Mouse (Mus musculus) heart, adult 8-10 months (tissue): ENCODE measurements at regions not wholly inside any gene's neighbourhood (a gene's known extent, or its start where the extent isn't known, plus 50 kb on each side); places are given as distances from the start of the nearest gene placed in this dataset.

Source experiments
- DNase-seq: peaks from one replicate; pipeline ENCODE4 v3.0.0; 2022; ENCODE audit warnings: low spot score

- DNase-seq: no peak
Measured at GRCm38 (mm10) chr10:23610485-23610884, 176.6 kb downstream of the Rps12 start.

GRCm38 (mm10) chr10:23610046-23610445, 177.0 kb downstream of the Rps12 start:
- no peak for DNase-seq

GRCm38 (mm10) chr10:23609270-23609914, 177.7 kb downstream of the Rps12 start:
- no peak for DNase-seq

DNA sequence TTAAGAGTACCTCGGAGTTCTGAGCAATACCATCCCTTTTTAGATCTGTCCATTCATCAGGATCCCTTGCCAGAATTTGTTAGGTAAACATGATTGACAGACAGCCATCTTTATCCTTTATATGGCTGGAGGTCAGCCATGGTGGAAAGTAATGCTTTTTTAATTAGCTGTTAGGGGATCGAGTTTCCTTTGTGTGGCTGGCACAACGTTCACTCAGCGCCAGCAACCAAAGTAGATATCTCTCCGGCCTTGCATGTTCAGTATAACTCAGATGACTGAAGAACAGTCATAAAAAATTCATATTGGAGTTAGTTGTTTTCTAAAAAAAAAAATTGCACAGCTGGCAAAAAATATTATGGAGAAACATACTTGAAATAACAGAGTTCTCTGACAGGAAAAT, 186.4 kb downstream of the Rps12 start:
- no peak for DNase-seq

DNA sequence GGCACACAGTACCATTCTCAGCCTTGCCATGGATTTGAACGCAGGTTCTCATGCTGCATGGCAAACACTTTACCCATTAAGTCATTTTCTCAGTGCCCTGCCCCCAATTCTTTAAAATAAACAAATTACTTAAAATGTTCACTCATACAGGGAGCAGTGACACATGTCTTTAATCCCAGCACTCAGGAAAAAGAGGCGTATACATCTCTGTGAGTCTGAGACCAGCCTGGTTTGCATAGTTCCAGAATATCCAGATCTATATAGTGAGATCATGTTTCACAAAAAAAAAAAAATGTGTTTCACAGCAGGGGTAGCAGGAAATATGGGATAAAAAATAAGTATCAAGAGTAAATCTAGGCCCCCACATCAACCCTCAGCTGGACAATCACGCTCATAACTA, 191.5 kb downstream of the Rps12 start:
- no peak for DNase-seq

GRCm38 (mm10) chr10:23580230-23580629, 206.8 kb downstream of the Rps12 start:
- DNase-seq: no peak

- DNase-seq: no peak
Measured at GRCm38 (mm10) chr10:23571013-23571412, 216.1 kb downstream of the Rps12 start.

DNA sequence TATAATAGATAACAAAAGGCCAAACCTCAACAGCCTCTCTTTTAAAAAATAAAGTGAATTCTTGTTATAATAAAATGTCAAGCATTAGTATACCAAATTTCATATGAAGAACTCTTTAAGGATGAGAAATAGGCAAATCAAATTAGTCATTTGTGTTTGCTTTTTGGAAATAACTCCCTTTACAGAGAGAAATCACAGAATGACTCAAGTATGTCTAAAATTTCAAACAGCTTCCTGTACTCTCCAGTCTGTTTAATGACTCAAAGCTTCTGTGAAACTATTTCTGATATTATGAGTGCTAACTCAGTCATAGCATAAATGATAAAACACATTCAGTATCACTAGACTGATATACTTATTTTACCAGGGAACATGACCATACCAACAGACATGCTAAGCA, 217.7 kb downstream of the Rps12 start:
- DNase-seq: no peak

GRCm38 (mm10) chr10:23562273-23562885, 211.8 kb upstream of the Eya4 start:
- DNase-seq: no peak

GRCm38 (mm10) chr10:23559980-23560658, 209.5 kb upstream of the Eya4 start:
- no peak for DNase-seq

GRCm38 (mm10) chr10:23557828-23558227, 207.2 kb upstream of the Eya4 start:
- DNase-seq: no peak

GRCm38 (mm10) chr10:23549207-23549606, 198.6 kb upstream of the Eya4 start:
- DNase-seq: no peak

DNA sequence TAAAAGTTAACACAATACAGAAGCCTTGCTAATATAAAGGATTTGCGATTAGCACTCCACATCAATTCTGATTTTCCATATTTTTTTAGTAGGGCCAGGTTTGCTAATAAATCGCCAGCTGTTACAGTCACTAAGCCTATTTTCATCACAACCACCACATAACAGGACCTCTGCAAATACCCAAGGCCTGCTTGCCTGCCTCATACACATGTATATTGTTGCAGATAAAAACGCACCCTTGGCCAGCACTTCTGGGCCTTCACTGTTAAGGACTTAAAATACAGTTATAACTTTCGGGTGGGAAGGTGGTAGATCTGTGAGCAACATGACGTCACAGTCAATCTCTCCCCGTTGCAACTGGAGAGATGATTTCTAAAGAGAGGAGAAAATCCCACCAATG, 197.7 kb upstream of the Eya4 start:
- DNase-seq: no peak

GRCm38 (mm10) chr10:23542712-23543111, 192.1 kb upstream of the Eya4 start:
- no peak for DNase-seq

DNA sequence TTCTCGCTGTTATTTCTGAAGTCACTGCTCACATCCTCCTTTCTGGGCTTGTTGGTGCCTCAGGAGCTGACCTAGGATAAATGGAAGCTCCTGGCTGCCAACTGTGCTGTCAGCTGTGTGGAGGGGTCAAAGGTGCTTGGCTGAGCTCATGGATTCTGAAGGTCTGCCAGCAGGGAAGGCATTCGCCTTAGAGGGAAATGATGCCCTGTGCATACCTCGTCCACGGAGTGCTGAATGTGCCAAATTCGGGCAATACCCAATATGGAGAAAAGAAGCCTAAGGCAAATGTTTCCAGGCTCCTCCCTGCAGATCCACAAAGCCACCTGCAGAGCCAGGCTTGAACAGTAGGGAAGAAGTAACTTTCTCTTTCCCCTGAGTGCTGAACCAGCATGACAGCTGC, 191.3 kb upstream of the Eya4 start:
- DNase-seq: no peak

GRCm38 (mm10) chr10:23534636-23535035, 184.1 kb upstream of the Eya4 start:
- no peak for DNase-seq

DNA sequence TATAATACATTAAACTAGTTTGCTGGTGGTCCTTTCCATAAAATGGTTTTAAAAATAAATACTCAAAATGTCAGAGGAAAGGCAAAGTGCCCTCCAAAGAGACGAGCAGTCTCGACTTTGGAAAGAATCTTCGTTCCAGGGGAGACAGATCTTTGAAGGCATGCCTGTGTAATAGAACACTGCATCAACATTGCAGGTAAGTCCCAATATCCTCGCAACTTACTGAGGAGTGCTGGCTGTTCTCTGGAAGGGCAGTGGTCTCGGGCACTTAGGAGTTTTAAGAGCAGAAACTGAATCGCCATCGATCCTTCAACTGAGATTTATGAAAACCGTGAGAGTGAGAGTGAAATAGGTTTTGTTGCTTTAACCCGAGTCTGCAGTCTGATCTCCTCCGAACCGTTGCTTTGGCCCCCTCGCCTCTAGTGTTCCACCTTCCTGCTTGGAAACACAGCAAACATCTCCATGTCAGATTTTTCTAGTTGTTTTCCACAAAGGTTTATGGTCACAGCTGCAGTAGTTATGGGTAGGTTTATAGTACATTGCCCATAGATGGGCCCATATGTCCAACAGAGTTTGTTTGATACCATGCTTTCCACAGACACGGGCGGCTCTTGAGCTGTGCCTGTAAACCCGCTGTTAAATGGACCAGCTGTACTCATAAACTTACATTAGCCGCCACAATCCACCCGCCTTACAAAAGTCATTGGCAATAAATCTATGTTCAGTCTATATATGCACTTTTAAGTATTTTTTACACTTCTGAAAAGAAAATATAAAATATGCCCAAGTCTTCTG, 181.6 kb upstream of the Eya4 start:
- no peak for DNase-seq

- DNase-seq: no peak
Measured at GRCm38 (mm10) chr10:23530715-23531114, 180.1 kb upstream of the Eya4 start.

GRCm38 (mm10) chr10:23526796-23527195, 176.2 kb upstream of the Eya4 start:
- no peak for DNase-seq

DNA sequence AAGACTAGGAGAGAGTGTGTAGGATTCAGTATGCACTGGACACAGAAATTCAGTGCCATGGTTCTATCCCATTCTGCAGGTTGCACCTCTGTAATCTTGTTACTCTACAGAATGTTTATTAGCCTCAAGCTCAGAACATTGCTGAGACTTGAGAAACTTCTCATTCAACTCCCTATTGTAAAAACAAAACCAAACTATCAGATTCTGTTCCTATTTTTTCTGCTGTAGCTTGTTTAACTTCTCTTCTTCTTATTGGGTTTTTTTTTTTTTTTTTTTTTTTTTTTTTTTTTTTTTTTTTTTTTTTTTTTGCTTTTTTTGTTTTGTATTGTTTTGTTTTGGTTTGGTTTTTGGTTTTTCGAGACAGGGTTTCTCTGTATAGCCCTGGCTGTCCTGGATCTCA, 172.1 kb upstream of the Eya4 start:
- no peak for DNase-seq

DNA sequence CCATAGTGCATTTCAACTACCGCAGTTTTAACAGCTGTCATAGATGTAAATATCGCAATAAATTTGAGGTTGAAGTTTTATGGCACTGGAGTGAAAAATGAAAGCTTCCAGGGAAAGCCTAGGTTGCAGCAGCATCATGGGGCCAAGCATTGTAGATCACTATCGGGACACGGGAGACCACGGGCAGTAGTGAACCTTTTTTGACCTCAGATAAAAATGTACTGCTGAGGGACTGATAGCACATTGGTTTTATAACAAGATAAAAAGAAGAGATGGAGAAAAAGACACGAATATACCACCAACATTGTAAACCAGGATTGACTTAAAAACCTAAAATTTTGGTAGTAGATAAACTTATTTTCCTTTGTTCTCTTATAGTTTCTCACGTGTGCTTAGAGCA, 143.1 kb upstream of the Eya4 start:
- DNase-seq: no peak

DNA sequence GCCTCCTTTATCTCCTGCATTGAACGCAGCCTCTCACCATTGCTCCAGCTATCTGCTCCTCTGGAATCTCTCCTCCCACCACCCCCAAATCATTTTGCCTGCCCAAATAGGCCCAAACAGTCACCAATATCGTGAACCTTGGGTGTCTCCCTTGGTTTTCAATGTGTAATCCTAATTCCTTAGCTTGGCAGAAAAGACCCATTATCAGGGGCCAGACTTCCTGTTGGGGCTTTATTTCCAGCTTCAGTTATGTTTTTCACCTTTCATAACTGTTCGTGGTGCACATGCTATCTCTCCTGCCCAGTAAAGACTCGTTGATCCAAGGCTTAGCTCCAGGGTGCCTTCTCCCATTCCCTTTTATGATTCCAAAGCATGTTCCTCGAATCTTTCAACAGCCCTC, 142.4 kb upstream of the Eya4 start:
- DNase-seq: no peak
